In the genomic region with DNA sequence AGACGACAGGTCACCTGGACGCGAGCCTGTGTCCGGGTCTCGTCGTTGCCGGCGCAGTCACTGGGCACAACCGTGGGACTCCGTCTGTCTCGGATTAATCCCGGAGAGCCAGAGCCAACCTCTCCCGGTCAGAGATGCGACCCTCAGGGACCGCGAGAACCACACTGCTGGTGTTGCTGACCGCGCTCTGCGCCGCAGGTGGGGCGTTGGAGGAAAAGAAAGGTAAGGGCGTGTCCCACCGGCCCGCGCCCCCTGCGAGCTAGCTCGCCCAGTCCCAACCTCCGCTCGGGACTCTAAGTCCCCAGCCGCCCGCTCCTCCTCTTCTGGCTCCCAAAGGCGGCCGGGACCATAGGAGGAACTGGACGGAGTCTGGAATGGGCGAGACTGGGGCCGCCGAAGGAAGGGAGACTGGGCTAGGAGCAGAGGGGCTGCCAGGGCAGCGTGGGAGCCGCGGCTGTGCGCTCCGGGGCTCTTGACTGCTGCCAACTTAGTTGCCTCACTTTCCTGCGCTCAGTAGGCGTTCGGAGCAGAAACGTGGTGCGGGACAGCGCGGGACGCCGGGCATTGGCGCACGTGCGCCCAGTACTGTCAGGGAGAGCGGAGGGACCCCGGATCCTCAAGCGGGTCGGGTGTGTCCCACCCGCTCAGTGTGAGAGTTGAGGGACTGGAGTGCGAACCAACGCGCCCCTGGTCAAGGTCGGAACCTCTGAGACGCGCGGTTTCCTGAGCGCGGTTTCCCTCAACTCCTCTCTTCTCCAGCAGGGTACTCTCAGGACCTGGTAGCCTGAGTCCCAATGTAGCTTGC, we compare ENCODE assay signal across 8 mouse cellular contexts. TPM values are rescaled to one million over a fixed set of nuclear protein-coding genes. Genes with fewer than 3 reads are reported as not detected.
A peak's percentile ranks its signal among the peaks of the same experiment; 100 is the strongest.
DNase-seq lines count a peak whose midpoint lies in the region; ATAC-seq and TF ChIP-seq lines count a peak whose summit lies in the region.

No protein-coding gene starts in this region.

- TF ChIP-seq POLR2A in thymus, adult 2 months (IDR thresholded peaks at IDR 0.05; ENCODE audit: control insufficient read depth, extremely low read depth, insufficient read depth, low read length, poor library complexity) = no peak

- H3K9ac ChIP-seq in forebrain, embryonic 11.5 days (ENCODE audit: low read length) = peak overlapping the region; percentile 37
- peak overlapping the region; percentile 59 for H3K9ac ChIP-seq in hindbrain, embryonic 12.5 days
- H3K9ac ChIP-seq in liver, embryonic 14.5 days (replicated peaks) = no peak overlapping the region

- H3K4me1 ChIP-seq in thymus, adult 2 months (replicated peaks; ENCODE audit: control insufficient read depth, insufficient read depth, low read length) = no peaks in the 10 kb centered on the region
- H3K4me1 ChIP-seq in forebrain, embryonic 11.5 days (replicated peaks; ENCODE audit: control insufficient read depth, insufficient read depth, low read length) = peaks cover 2% of the 10 kb centered on the region; the same call in 1 of the 2 replicates
- peaks cover 7% of the 10 kb centered on the region; the same call in 1 of the 2 replicates for H3K4me1 ChIP-seq in hindbrain, embryonic 12.5 days
- no peaks in the 10 kb centered on the region for H3K4me1 ChIP-seq in liver, embryonic 14.5 days (replicated peaks; ENCODE audit: control insufficient read depth in 2 of 2, insufficient read depth in 2 of 2, low read length in 1 of 2)

- no peaks in the 10 kb centered on the region for H3K36me3 ChIP-seq in thymus, adult 2 months (ENCODE audit: control insufficient read depth, insufficient read depth, low read length)
- no peaks in the 10 kb centered on the region for H3K36me3 ChIP-seq in forebrain, embryonic 11.5 days (ENCODE audit: control insufficient read depth, insufficient read depth, low read length)
- no peaks in the 10 kb centered on the region for H3K36me3 ChIP-seq in hindbrain, embryonic 12.5 days
- H3K36me3 ChIP-seq in liver, embryonic 14.5 days (replicated peaks; ENCODE audit: control insufficient read depth, insufficient read depth, low read depth) = no peaks in the 10 kb centered on the region

- H3K27ac ChIP-seq in thymus, adult 2 months (ENCODE audit: control insufficient read depth, insufficient read depth, low read length) = no peak overlapping the region
- no peak overlapping the region for H3K27ac ChIP-seq in forebrain, embryonic 11.5 days (ENCODE audit: low read depth, low read length)
- H3K27ac ChIP-seq in hindbrain, embryonic 12.5 days = no peak overlapping the region
- no peak overlapping the region for H3K27ac ChIP-seq in liver, embryonic 14.5 days

- DNase-seq in thymus, adult 2 months = no peak
- DNase-seq in thymus, postnatal 25 days = no peak
- peak; percentile 72 for DNase-seq in forebrain, embryonic 11.5 days (ENCODE audit: low spot score)
- DNase-seq in liver, embryonic 14.5 days (ENCODE audit: low read depth in 3 of 3, low spot score in 3 of 3) = no peak
- DNase-seq in neural tube, embryonic 10.5 days (ENCODE audit: extremely low spot score, low spot score) = peak; percentile 69
- no peak for DNase-seq in thymus, postnatal 10 days (ENCODE audit: low spot score in 2 of 2)

- TF ChIP-seq CTCF in thymus, adult 2 months (IDR thresholded peaks at IDR 0.05; ENCODE audit: borderline replicate concordance, control insufficient read depth, extremely low read depth, insufficient read depth, low read length, poor library complexity) = no peak
- TF ChIP-seq CTCF in liver, embryonic 14.5 days (IDR thresholded peaks at IDR 0.05; ENCODE audit: low read depth) = no peak

- peak; percentile 75 for ATAC-seq in forebrain, embryonic 11.5 days (replicated peaks; ENCODE audit: low FRiP score)
- ATAC-seq in hindbrain, embryonic 12.5 days (ENCODE audit: low FRiP score) = peak; percentile 70
- ATAC-seq in liver, embryonic 14.5 days (ENCODE audit: insufficient read depth) = no peak
- no peak for ATAC-seq in inflammation-experienced regulatory T-cells, adult 6 months

- H3K4me2 ChIP-seq in forebrain, embryonic 11.5 days (ENCODE audit: low read depth, low read length, severe bottlenecking) = peak overlapping the region; percentile 86
- H3K4me2 ChIP-seq in hindbrain, embryonic 12.5 days (replicated peaks) = peak overlapping the region; percentile 97
- peak overlapping the region; percentile 54 for H3K4me2 ChIP-seq in liver, embryonic 14.5 days (ENCODE audit: low read depth)

- 0 out of 2 replicates have a peak, but pooled peaks cover 3% of the 10 kb centered on the region for H3K27me3 ChIP-seq in thymus, adult 2 months (ENCODE audit: control insufficient read depth, insufficient read depth, low read length)
- peaks cover 27% of the 10 kb centered on the region for H3K27me3 ChIP-seq in forebrain, embryonic 11.5 days (ENCODE audit: control insufficient read depth, insufficient read depth, low read length)
- H3K27me3 ChIP-seq in hindbrain, embryonic 12.5 days = peaks cover 43% of the 10 kb centered on the region
- H3K27me3 ChIP-seq in liver, embryonic 14.5 days (ENCODE audit: control insufficient read depth, insufficient read depth, low read length) = peaks cover 25% of the 10 kb centered on the region

- WGBS in thymus, adult 2 months = 2% methylated on average over 68 of the region's 68 CpGs
- WGBS in forebrain, embryonic 11.5 days = under 1% methylated on average over 68 of the region's 68 CpGs
- WGBS in hindbrain, embryonic 12.5 days = 1% methylated on average over 68 of the region's 68 CpGs
- under 1% methylated on average over 67 of the region's 68 CpGs for WGBS in liver, embryonic 14.5 days (ENCODE audit: insufficient replicate concordance)

- H3K4me3 ChIP-seq in thymus, adult 2 months (ENCODE audit: control insufficient read depth, insufficient read depth, low read length) = peak overlapping the region; percentile 35
- peak overlapping the region; percentile 48 for H3K4me3 ChIP-seq in forebrain, embryonic 11.5 days (ENCODE audit: low read depth, low read length)
- peak overlapping the region; percentile 56 for H3K4me3 ChIP-seq in hindbrain, embryonic 12.5 days
- H3K4me3 ChIP-seq in liver, embryonic 14.5 days (ENCODE audit: insufficient read depth in 1 of 2, low read depth in 2 of 2, low read length in 2 of 2) = peak overlapping the region; percentile 43 to 48

- no peaks in the 10 kb centered on the region for H3K9me3 ChIP-seq in forebrain, embryonic 11.5 days (ENCODE audit: control insufficient read depth, low read length)
- no peaks in the 10 kb centered on the region for H3K9me3 ChIP-seq in hindbrain, embryonic 12.5 days (replicated peaks)
- H3K9me3 ChIP-seq in liver, embryonic 14.5 days (ENCODE audit: control insufficient read depth, low read length) = no peaks in the 10 kb centered on the region

- no peak for TF ChIP-seq EP300 in liver, embryonic 14.5 days (IDR thresholded peaks at IDR 0.05; ENCODE audit: low read depth)

RNA-seq across cellular contexts. Expression of gene Egfr, which starts 0.5 kb away (rescaled TPM):
- polyA plus RNA-seq in thymus, adult 2 months (2012; rRNA removed) = 15.6 and 17.4 TPM in 2 replicates
- polyA plus RNA-seq in forebrain, embryonic 11.5 days (2014; fragmentation: Nextera tagmentation; extraction: Ambion mirVana) = 3.6 and 4.3 TPM in 2 replicates
- polyA plus RNA-seq in hindbrain, embryonic 12.5 days (2016; fragmentation: Nextera tagmentation; extraction: Ambion mirVana) = 6.7 and 8.1 TPM in 2 replicates
- 0.38 and 0.46 TPM in 2 replicates for polyA plus RNA-seq in liver, embryonic 14.5 days (2012; rRNA removed)
- 0.53 and 0.86 TPM in 2 replicates for polyA plus RNA-seq in liver, embryonic 14.5 days (2014; fragmentation: Nextera tagmentation; extraction: Ambion mirVana)
- not detected for polyA plus RNA-seq in inflammation-experienced regulatory T-cells, adult 6 months (2017; shearing (Covaris generic))

Comparison
In these comparisons a context has a peak if more than half of its experiments do, and no peak if none do; other contexts are left out.
1. DNase-seq: peak in forebrain, embryonic 11.5 days (single experiment) and neural tube, embryonic 10.5 days (single experiment); none in thymus, adult 2 months (single experiment), thymus, postnatal 25 days (single experiment), liver, embryonic 14.5 days (0 of 3) and thymus, postnatal 10 days (0 of 2).
2. ATAC-seq: peak in forebrain, embryonic 11.5 days (single experiment) and hindbrain, embryonic 12.5 days (single experiment); none in liver, embryonic 14.5 days (single experiment) and inflammation-experienced regulatory T-cells, adult 6 months (single experiment).
3. Peak in every context shown above with its lines, with median percentiles within 50 percentile points of each other: H3K4me3 ChIP-seq and H3K4me2 ChIP-seq.